Mouse (Mus musculus): ENCODE measurements around the gene Sel1l.

Gene Sel1l

DNA sequence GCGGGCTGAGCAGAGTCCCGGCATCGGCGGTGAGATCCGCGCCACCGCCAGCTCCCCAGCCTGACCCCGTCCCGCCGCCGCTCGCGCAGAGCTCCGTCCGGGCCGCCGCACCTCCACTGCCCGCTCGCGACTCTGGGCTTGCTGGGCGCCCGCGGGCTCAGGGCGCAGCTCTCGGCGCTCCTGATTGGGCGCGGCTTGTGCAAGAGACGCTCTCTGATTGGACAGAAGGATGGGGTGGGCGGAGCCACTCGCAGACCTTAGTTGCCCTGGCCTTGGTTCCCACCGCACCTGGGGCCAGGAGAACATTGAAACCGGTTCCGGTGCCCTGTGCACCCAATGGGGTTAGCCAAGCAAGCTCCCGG is 70.0 kb downstream of the Sel1l start:
- peak; percentile 63 to 71 for DNase-seq (ENCODE audit: low spot score in 2 of 2)

GRCm38 (mm10) chr12:91778211-91779003 is 70.5 kb downstream of the Sel1l start:
- no peak for DNase-seq (ENCODE audit: low spot score in 2 of 2)

GRCm38 (mm10) chr12:91776342-91776741 is 72.6 kb downstream of the Sel1l start:
- DNase-seq (ENCODE audit: low spot score in 2 of 2) = no peak

DNA sequence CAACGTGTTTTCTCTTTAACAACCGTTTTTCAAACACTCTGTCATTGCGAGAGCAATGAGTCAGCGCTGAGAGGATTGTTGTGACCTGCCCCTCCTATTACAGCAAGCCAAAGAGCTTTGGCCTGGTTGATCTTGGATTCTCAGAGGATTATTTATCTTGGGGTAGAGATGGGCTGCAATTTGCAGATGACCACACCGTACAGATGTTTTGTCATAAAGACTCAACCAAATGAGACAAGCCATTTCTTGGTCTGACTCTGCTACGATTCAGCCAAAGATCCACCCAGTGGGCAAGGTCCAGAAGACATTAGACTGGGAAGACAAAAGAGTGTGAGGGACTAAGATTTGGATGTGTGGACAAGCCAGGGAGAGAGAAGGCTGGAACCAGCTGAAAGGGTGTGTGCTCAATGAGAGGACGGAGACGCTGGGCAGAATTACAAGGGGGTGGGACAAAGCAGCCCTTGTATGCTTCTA is 74.1 kb downstream of the Sel1l start:
- DNase-seq (ENCODE audit: low spot score in 2 of 2) = no peak

- no peak for DNase-seq (ENCODE audit: low spot score in 2 of 2)
These were observed 80.1 kb downstream of the Sel1l start for GRCm38 (mm10) chr12:91768871-91769270.

DNA sequence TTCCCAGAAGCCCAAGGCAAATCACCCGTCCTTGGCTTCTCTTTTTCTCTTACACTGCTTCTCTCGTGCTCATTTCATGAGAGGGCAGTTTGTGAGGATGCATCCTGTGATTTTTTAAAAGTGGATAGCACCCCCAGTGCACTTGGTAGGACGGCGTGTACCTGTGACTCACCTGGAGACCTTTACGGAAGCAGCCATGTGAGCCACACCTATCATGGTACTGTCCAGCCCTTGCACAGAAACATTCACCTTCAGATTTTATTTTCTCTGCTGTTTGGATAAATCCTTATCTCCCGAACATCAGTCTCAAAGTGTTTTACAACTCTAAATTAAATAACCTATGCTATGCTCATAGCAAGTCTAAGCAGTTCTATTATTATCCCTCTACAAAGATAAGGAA is 80.8 kb downstream of the Sel1l start:
- no peak for DNase-seq (ENCODE audit: low spot score in 2 of 2)

DNA sequence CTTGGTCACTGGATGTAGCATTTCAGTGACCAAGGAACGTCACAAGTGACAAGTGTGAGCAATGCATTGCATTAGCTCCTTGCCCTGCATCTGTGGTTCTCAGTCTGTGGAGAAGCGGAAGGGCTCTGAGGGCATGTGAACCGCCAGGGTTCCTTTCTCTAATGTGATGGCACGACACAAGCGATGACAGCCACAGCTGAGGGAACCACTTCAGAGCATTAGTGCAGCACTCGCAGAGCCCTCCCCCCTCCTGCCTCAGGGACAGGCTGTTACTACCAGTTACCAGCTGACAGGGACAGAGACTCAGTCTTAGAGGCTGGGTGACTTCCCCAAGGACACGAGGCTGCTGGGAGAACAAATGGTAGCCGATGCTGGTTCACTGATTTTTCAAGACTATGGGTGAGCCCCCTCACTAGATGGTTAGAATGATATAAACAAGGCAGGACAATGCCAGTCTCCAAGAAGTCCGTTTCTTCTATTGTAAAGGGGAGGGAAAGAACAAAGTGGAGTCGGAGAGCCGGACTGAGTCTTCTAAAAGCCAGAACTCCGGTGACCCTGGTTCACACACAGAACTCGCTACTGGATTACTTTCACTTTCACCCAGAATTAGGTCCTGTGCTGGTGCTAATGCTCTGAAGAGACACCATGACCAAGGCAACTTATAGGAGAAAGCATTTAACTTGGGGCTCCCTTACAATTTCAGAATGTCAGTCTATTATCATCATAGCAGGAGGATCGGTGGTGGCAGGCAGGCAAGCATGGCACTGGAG is 82.4 kb downstream of the Sel1l start:
- DNase-seq (ENCODE audit: low spot score in 2 of 2) = peak; percentile 83 to 85

DNA sequence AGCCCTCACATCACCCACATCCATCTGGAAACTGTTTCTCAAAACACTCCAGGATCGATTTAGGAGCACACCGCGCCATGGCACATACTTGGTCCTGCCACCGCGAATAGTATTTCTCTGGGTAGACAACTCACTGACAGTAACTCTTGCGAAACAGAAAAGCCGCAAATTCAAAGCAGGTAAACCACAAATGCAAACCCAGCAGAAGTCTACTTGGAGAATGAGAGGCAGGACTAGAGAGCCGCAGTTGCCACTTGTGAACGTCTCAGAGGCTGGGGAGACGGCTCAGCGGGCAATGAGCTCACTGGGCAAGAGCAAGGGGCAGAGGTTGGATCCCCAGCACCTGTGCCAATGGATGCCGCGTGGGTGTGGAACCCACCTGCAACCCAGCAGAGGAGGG is 83.5 kb downstream of the Sel1l start:
- DNase-seq (ENCODE audit: low spot score in 2 of 2) = peak; percentile 51 to 69

DNA sequence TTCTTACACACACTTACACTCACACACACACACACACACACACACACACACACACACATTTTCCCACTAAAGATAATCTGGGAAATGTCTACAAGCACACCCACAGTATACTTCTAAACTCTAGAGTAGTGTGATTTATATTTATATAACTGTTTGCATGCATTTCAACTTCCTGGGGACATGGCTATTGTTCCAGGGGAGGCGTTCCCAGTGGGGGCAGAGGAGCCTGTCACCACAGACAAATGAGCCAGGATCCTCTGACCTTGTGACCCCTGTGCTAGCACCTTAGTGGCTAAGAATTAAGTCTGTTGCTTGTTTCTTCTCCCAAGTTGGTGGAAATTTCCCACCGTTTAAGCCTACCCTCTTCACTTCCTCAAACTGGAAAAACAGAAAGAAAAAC is 83.9 kb downstream of the Sel1l start:
- DNase-seq (ENCODE audit: low spot score in 2 of 2) = no peak

DNA sequence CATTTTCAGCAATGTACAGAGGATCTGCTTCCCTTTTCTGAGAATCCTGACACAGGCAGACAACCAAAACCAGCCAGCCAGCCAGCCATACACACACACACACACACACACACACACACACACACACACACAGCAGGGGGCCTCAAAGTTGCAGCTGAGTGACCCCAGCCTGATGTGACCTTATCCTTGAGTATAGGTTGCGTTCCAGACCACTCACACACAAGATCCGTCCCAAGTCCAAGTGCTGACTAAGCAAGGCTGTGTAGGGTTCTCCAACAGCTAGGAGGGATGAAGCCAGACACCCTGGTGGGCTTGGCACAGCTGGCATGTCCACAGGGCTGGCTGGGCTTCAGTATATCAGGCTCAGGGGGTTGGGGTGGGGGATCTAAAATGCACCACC is 84.5 kb downstream of the Sel1l start:
- no peak for DNase-seq (ENCODE audit: low spot score in 2 of 2)

DNA sequence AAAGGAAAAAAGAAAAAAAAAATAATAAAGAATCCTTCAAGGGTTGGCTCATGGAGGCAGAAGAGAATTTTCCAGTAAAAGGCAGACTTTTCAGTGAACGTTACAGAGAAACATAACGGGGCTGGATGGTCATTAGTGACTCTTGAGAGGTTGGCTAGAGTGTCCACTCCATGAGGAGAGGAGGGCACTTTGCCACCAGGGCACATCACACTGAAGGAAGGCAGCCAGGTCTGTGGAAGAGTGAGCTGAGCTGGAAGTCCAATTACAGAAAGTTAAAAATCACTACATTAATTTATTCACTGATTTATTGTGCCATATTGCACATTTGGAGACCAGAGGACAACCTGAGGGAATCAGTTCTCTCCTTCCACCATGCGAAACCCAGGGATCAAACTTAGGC is 89.1 kb downstream of the Sel1l start:
- no peak for DNase-seq (ENCODE audit: low spot score in 2 of 2)

GRCm38 (mm10) chr12:91757854-91758562 is 90.9 kb downstream of the Sel1l start:
- DNase-seq (ENCODE audit: low spot score in 2 of 2) = peak; percentile 30 to 47

- peak in 1 of 2 experiments; percentile 40 for DNase-seq (ENCODE audit: low spot score in 2 of 2)
These were observed 92.3 kb downstream of the Sel1l start for GRCm38 (mm10) chr12:91756562-91757166.
